Mouse (Mus musculus): ENCODE data around the gene Ppm1h. TPM values are rescaled to one million over a fixed set of nuclear protein-coding genes. Genes with fewer than 3 reads are reported as not detected.

Gene Ppm1h
- total and polyA plus RNA-seq, 3 experiments = 6.9 to 14.9 TPM; not detected in 1

- Histone ChIP-seq H3K4me3 (ENCODE audit: control insufficient read depth in 1 of 2, insufficient read depth in 1 of 2, low read depth in 2 of 2, low read length in 2 of 2) (no peak overlapping the region), H3K27ac (ENCODE audit: control insufficient read depth, low read depth, low read length) (no peak overlapping the region), H3K9ac (ENCODE audit: control insufficient read depth, low read depth, low read length, poor library complexity, severe bottlenecking) (no peak overlapping the region), H3K9me3 (replicated peaks; ENCODE audit: insufficient read depth, low read length) (no peaks in the 10 kb centered on the region), H3K4me1 (ENCODE audit: control insufficient read depth in 1 of 2, insufficient read depth in 2 of 2, low read length in 2 of 2) (no peaks in the 10 kb centered on the region), H3K27me3 (ENCODE audit: control insufficient read depth in 1 of 2, insufficient read depth in 2 of 2, low read length in 2 of 2) (no peaks in the 10 kb centered on the region), H3K36me3 (ENCODE audit: control insufficient read depth in 1 of 2, insufficient read depth in 2 of 2, low read length in 2 of 2) (no peaks in the 10 kb centered on the region), H3K79me2 (ENCODE audit: control insufficient read depth, insufficient read depth, low read length, poor library complexity) (no peaks in the 10 kb centered on the region)
- TF ChIP-seq POLR2A (IDR thresholded peaks at IDR 0.05; ENCODE audit: control insufficient read depth in 1 of 2, insufficient read depth in 1 of 2, low read depth in 1 of 2, low read length in 2 of 2, poor library complexity in 1 of 2) = no peak
- TF ChIP-seq USF1 (IDR thresholded peaks at IDR 0.05; ENCODE audit: low read depth, low read length) = no peak
- TF ChIP-seq SIN3A (IDR thresholded peaks at IDR 0.05; ENCODE audit: low read length) = no peak
- TF ChIP-seq MXI1 (IDR thresholded peaks at IDR 0.05; ENCODE audit: low read depth, low read length) = no peak
- TF ChIP-seq CHD2 (IDR thresholded peaks at IDR 0.05; ENCODE audit: low read length) = no peak
- TF ChIP-seq CTCF (IDR thresholded peaks at IDR 0.05 in 2 of 3, conservative IDR thresholded peaks at IDR 0.05 in 1 of 3; ENCODE audit: control insufficient read depth in 1 of 3, insufficient read depth in 1 of 3, low read depth in 2 of 3, low read length in 3 of 3, poor library complexity in 1 of 3, severe bottlenecking in 1 of 3) = no peak
- no peak for TF ChIP-seq SMC3 (IDR thresholded peaks at IDR 0.05; ENCODE audit: low read depth, low read length)
- TF ChIP-seq E2F4 (IDR thresholded peaks at IDR 0.05; ENCODE audit: borderline replicate concordance, low read depth, low read length) = no peak
- TF ChIP-seq POLR2AphosphoS5 (IDR thresholded peaks at IDR 0.05; ENCODE audit: borderline replicate concordance, low read depth, low read length) = no peak
- no peak for TF ChIP-seq TCF12 (IDR thresholded peaks at IDR 0.05; ENCODE audit: low read depth, low read length)
- TF ChIP-seq NELFE (IDR thresholded peaks at IDR 0.05; ENCODE audit: low read depth, low read length) = no peak
- TF ChIP-seq ETS1 (IDR thresholded peaks at IDR 0.05; ENCODE audit: low read depth, low read length) = no peak
- TF ChIP-seq RAD21 (IDR thresholded peaks at IDR 0.05; ENCODE audit: low read depth, low read length) = no peak
- TF ChIP-seq MYB (IDR thresholded peaks at IDR 0.05; ENCODE audit: low read depth, low read length) = no peak
- no peak for TF ChIP-seq JUND (IDR thresholded peaks at IDR 0.05; ENCODE audit: low read depth, low read length)
- no peak for TF ChIP-seq GATA1 (IDR thresholded peaks at IDR 0.05; ENCODE audit: low read depth, low read length)
- no peak for TF ChIP-seq NRF1 (IDR thresholded peaks at IDR 0.05; ENCODE audit: insufficient read depth, low read depth, low read length, poor library complexity, severe bottlenecking)
- no peak for TF ChIP-seq ELF1 (IDR thresholded peaks at IDR 0.05; ENCODE audit: low read depth, low read length)
- DNase-seq (ENCODE audit: low read depth, low spot score) = no peak
Measured at GRCm38 (mm10) chr10:122743361-122743760, 64.8 kb downstream of the Ppm1h start.

GRCm38 (mm10) chr10:122744970-122745369 lies 66.4 kb downstream of the Ppm1h start:
- Histone ChIP-seq H3K27ac (ENCODE audit: control insufficient read depth, low read depth, low read length) (no peak overlapping the region), H3K79me2 (ENCODE audit: control insufficient read depth, insufficient read depth, low read length, poor library complexity) (no peaks in the 10 kb centered on the region), H3K36me3 (ENCODE audit: control insufficient read depth in 1 of 2, insufficient read depth in 2 of 2, low read length in 2 of 2) (no peaks in the 10 kb centered on the region), H3K4me1 (ENCODE audit: control insufficient read depth in 1 of 2, insufficient read depth in 2 of 2, low read length in 2 of 2) (no peaks in the 10 kb centered on the region), H3K27me3 (ENCODE audit: control insufficient read depth in 1 of 2, insufficient read depth in 2 of 2, low read length in 2 of 2) (no peaks in the 10 kb centered on the region), H3K9me3 (replicated peaks; ENCODE audit: insufficient read depth, low read length) (no peaks in the 10 kb centered on the region), H3K4me3 (ENCODE audit: control insufficient read depth in 1 of 2, insufficient read depth in 1 of 2, low read depth in 2 of 2, low read length in 2 of 2) (no peak overlapping the region), H3K9ac (ENCODE audit: control insufficient read depth, low read depth, low read length, poor library complexity, severe bottlenecking) (no peak overlapping the region)
- no peak for DNase-seq (ENCODE audit: low read depth, low spot score)
- TF ChIP-seq ELF1 (IDR thresholded peaks at IDR 0.05; ENCODE audit: low read depth, low read length) (no peak), JUND (IDR thresholded peaks at IDR 0.05; ENCODE audit: low read depth, low read length) (no peak), HCFC1 (IDR thresholded peaks at IDR 0.05; ENCODE audit: low read depth, low read length) (no peak), CTCF (IDR thresholded peaks at IDR 0.05 in 2 of 3, conservative IDR thresholded peaks at IDR 0.05 in 1 of 3; ENCODE audit: control insufficient read depth in 1 of 3, insufficient read depth in 1 of 3, low read depth in 2 of 3, low read length in 3 of 3, poor library complexity in 1 of 3, severe bottlenecking in 1 of 3) (no peak), ETS1 (IDR thresholded peaks at IDR 0.05; ENCODE audit: low read depth, low read length) (no peak), MAFK (IDR thresholded peaks at IDR 0.05; ENCODE audit: borderline replicate concordance, low read depth, low read length) (no peak), BHLHE40 (IDR thresholded peaks at IDR 0.05; ENCODE audit: borderline replicate concordance, low read depth, low read length) (no peak), MEF2A (IDR thresholded peaks at IDR 0.05; ENCODE audit: extremely low read depth, insufficient replicate concordance, low read depth, low read length, poor library complexity, severe bottlenecking) (no peak), MYB (IDR thresholded peaks at IDR 0.05; ENCODE audit: low read depth, low read length) (no peak), POLR2AphosphoS5 (IDR thresholded peaks at IDR 0.05; ENCODE audit: borderline replicate concordance, low read depth, low read length) (no peak), USF2 (IDR thresholded peaks at IDR 0.05; ENCODE audit: borderline replicate concordance in 1 of 2, insufficient read depth in 1 of 2, low read depth in 1 of 2, low read length in 2 of 2) (no peak), TCF12 (IDR thresholded peaks at IDR 0.05; ENCODE audit: low read depth, low read length) (no peak), ZKSCAN1 (IDR thresholded peaks at IDR 0.05; ENCODE audit: low read depth, low read length) (no peak), MXI1 (IDR thresholded peaks at IDR 0.05; ENCODE audit: low read depth, low read length) (no peak), NRF1 (IDR thresholded peaks at IDR 0.05; ENCODE audit: insufficient read depth, low read depth, low read length, poor library complexity, severe bottlenecking) (no peak), GABPA (IDR thresholded peaks at IDR 0.05; ENCODE audit: low read depth, low read length) (no peak), NELFE (IDR thresholded peaks at IDR 0.05; ENCODE audit: low read depth, low read length) (no peak), MAX (IDR thresholded peaks at IDR 0.05; ENCODE audit: low read length) (no peak)
